Mouse (Mus musculus) midbrain, embryonic 13.5 days (tissue): ENCODE measurements around the gene Anapc4. TPM values are rescaled to one million over a fixed set of nuclear protein-coding genes. Genes with fewer than 3 reads are reported as not detected.

ENCODE experiments used
- ATAC-seq: fragments of 200-750 bp; cut with Nextera tagmentation; 2 replicates; pipeline ENCODE4 v1.8.0; 2017; ENCODE audit warnings: mild to moderate bottlenecking, moderate TSS enrichment, moderate library complexity
- H3K27ac ChIP-seq: fragments of 300-500 bp; sonication (generic); 2 replicates; pipeline ENCODE4 v1.5.1; 2015; ENCODE audit warnings: inconsistent platforms, mild to moderate bottlenecking, moderate library complexity
- H3K27me3 ChIP-seq: fragments of 300-500 bp; sonication (generic); 2 replicates; pipeline ENCODE4 v1.6.1; 2015; ENCODE audit warnings: mild to moderate bottlenecking, inconsistent platforms
- H3K36me3 ChIP-seq: fragments of 300-500 bp; sonication (generic); 2 replicates; pipeline ENCODE4 v1.6.1; 2015; ENCODE audit warnings: mild to moderate bottlenecking, inconsistent platforms
- H3K4me1 ChIP-seq: fragments of 300-500 bp; sonication (generic); replicated peaks from 2 replicates; pipeline ENCODE4 v1.6.1; 2015; ENCODE audit warnings: inconsistent platforms
- H3K4me2 ChIP-seq: fragments of 300-500 bp; sonication (generic); replicated peaks from 2 replicates; pipeline ENCODE4 v1.6.1; 2015; ENCODE audit warnings: moderate library complexity, mild to moderate bottlenecking, inconsistent platforms
- H3K4me3 ChIP-seq: fragments of 300-500 bp; sonication (generic); replicated peaks from 2 replicates; pipeline ENCODE4 v1.5.1; 2015; ENCODE audit warnings: mild to moderate bottlenecking, inconsistent platforms
- H3K9ac ChIP-seq: fragments of 300-500 bp; sonication (generic); replicated peaks from 2 replicates; pipeline ENCODE4 v1.6.1; 2015; ENCODE audit warnings: mild to moderate bottlenecking, inconsistent platforms
- H3K9me3 ChIP-seq: fragments of 300-500 bp; sonication (generic); 2 replicates; pipeline ENCODE4 v1.6.1; 2016; ENCODE audit warnings: mild to moderate bottlenecking, inconsistent platforms
- WGBS: fragments of 180-500 bp; shearing (Covaris S2); methylation state at CpG from one replicate; pipeline ENCODE4 v1.1.7; 2015; 5-methylcytosine and 5-hydroxymethylcytosine counted together
- polyA plus RNA-seq: library from polyadenylated mRNA; unstranded; fragments of >200 nt; fragmentation: Nextera tagmentation; extraction: Ambion mirVana; gene quantifications from 2 replicates; pipeline ENCODE4 v1.2.1, GENCODE M21; 2015

The Anapc4 gene
- polyA plus RNA-seq, 1 experiment from 2014 or later: 116 TPM

DNA sequence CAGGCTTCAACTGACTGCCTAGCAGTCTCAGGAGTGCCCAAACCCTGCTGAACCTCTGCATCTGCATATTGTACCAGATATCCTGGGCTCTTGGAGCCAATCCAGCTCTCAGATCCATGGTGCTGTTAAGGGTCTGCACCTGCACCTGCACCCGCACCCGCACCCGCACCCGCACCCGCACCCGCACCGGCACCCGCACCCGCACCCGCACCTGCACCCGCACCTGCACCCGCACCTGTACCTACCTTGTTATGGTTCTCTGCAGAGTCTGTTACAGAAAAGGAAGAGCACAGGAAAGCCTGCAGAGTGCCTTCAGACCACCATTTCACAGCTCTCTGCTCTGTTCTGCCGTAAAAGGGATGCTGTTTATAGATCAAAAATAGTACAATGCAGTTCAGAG, 38.2 kb downstream of the Anapc4 start:
- no peak overlapping the region for H3K27ac ChIP-seq
- no peak overlapping the region for H3K4me2 ChIP-seq
- H3K4me1 ChIP-seq: no peaks in the 10 kb centered on the region
- H3K9ac ChIP-seq: no peak overlapping the region
- H3K4me3 ChIP-seq: no peak overlapping the region
- H3K27me3 ChIP-seq: no peaks in the 10 kb centered on the region
- no peak for ATAC-seq
- WGBS: 98% methylated on average over 13 of the region's 13 CpGs
- peaks cover 25% of the 10 kb centered on the region for H3K36me3 ChIP-seq
- H3K9me3 ChIP-seq: no peaks in the 10 kb centered on the region

DNA sequence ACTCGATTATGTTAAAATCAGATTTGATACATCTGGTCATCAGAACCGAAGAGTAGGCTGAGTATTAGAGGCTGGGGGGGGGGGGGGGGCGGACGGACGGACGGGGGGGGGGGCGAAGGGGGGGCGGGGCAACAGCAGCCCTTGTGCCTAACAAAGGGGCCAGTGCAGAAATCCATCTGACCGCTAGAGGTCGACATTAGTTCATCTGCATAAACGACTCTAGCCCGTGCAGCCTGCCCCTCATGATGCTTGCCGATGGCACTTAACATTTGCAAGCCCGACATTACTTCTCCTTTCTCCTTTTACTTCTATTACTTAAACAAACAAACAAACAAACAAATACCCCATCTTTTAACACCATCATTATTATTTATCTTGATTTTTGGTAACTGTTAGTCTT, 45.0 kb downstream of the Anapc4 start:
- Histone ChIP-seq H3K27ac (no peak overlapping the region), H3K4me1 (no peaks in the 10 kb centered on the region), H3K4me2 (no peak overlapping the region), H3K9me3 (no peaks in the 10 kb centered on the region), H3K27me3 (no peaks in the 10 kb centered on the region), H3K4me3 (no peak overlapping the region), H3K9ac (no peak overlapping the region), H3K36me3 (no peaks in the 10 kb centered on the region)
- peak; percentile 73 for ATAC-seq
- WGBS: 8% methylated on average over 8 of the region's 14 CpGs

DNA sequence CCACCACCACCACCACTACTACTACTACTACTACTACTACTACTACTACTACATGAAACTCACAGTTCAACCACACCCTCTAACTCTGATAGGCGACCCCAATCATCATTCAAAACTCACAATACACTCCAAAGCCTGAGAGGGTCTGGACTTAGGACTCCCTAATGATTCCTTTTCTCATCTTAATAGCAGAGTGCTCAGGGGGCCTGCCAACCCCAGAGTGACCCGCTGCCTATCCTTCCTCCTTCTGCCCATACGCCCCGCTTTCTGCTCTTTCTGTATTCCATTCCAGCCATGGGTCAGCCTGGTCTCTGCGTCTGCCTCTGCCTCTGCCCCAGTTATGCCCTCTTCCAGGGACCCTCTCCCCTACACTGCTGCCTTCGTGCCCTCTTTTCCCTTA, 46.1 kb downstream of the Anapc4 start:
- Histone ChIP-seq H3K36me3 (no peaks in the 10 kb centered on the region), H3K27ac (no peak overlapping the region), H3K4me2 (no peak overlapping the region), H3K9me3 (no peaks in the 10 kb centered on the region), H3K27me3 (no peaks in the 10 kb centered on the region), H3K9ac (no peak overlapping the region), H3K4me3 (no peak overlapping the region), H3K4me1 (no peaks in the 10 kb centered on the region)
- ATAC-seq: no peak
- 91% methylated on average over 6 of the region's 6 CpGs for WGBS

DNA sequence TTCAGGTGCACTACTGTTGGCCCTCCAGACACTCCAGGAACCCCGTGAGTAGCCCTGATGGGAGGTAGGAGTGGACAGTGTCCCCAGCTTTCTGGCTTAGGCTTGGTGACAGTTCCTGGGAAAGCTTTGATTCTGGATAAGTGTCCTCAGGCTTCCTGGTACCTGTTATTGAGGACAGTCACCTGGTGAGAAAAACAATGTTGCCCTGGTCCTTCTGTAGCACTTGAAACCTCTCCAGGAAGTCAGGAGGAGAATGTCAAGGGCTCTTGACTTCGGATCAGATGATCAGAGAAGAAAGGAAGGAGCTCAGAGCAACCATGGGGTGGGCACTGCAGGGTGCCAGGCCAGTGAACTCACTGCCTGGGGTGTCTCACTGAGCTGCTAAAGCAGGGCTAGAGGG, 48.6 kb downstream of the Anapc4 start:
- no peak for ATAC-seq
- H3K27me3 ChIP-seq: no peaks in the 10 kb centered on the region
- no peaks in the 10 kb centered on the region for H3K36me3 ChIP-seq
- WGBS: 44% methylated on average over 2 of the region's 2 CpGs
- no peak overlapping the region for H3K9ac ChIP-seq
- H3K4me3 ChIP-seq: no peak overlapping the region
- H3K9me3 ChIP-seq: no peaks in the 10 kb centered on the region
- no peaks in the 10 kb centered on the region for H3K4me1 ChIP-seq
- no peak overlapping the region for H3K27ac ChIP-seq
- H3K4me2 ChIP-seq: no peak overlapping the region

DNA sequence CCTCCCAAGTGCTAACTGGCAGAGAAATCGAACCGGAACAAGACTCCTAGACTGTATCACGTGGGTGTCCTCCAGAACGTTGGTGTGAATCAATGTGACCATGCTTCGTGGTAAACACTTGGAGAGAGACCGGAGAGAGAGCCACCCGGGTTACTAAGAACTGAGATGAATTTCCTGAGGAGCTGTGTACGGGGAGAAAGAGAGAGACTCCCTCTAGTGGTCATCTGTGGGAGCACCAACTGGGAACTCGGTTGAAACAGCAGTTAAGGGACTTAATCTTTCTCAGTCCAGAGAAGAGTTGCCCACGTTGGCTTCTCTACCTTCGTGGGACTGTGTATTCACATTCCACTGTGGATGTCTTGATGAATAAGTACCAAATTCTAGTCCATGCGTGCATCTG, 53.3 kb downstream of the Anapc4 start:
- H3K4me1 ChIP-seq: no peaks in the 10 kb centered on the region
- H3K36me3 ChIP-seq: no peaks in the 10 kb centered on the region
- H3K4me2 ChIP-seq: no peak overlapping the region
- no peak for ATAC-seq
- no peak overlapping the region for H3K9ac ChIP-seq
- 54% methylated on average over 12 of the region's 12 CpGs for WGBS
- H3K9me3 ChIP-seq: no peaks in the 10 kb centered on the region
- H3K27me3 ChIP-seq: no peaks in the 10 kb centered on the region
- H3K27ac ChIP-seq: no peak overlapping the region
- no peak overlapping the region for H3K4me3 ChIP-seq

DNA sequence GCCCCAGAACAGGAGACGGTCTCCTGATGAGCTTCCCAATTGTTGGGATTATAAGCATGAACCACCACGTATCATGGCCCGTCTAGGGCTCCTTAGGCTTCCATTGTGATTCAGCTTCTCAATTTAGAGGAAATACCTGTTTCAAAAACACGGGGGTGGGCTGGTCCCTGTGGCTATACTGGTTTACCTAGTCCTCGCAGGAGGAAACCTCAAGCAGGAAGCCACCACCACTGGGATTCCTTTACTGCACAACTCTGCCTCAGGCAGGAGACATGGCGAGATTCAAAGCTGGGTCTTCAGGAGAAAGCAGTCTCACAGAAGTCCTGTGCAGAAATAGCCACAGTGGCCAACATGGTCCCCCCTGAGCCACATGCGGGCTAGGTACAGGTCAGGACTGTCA, 56.1 kb downstream of the Anapc4 start:
- 85% methylated on average over 7 of the region's 7 CpGs for WGBS
- H3K36me3 ChIP-seq: no peaks in the 10 kb centered on the region

DNA sequence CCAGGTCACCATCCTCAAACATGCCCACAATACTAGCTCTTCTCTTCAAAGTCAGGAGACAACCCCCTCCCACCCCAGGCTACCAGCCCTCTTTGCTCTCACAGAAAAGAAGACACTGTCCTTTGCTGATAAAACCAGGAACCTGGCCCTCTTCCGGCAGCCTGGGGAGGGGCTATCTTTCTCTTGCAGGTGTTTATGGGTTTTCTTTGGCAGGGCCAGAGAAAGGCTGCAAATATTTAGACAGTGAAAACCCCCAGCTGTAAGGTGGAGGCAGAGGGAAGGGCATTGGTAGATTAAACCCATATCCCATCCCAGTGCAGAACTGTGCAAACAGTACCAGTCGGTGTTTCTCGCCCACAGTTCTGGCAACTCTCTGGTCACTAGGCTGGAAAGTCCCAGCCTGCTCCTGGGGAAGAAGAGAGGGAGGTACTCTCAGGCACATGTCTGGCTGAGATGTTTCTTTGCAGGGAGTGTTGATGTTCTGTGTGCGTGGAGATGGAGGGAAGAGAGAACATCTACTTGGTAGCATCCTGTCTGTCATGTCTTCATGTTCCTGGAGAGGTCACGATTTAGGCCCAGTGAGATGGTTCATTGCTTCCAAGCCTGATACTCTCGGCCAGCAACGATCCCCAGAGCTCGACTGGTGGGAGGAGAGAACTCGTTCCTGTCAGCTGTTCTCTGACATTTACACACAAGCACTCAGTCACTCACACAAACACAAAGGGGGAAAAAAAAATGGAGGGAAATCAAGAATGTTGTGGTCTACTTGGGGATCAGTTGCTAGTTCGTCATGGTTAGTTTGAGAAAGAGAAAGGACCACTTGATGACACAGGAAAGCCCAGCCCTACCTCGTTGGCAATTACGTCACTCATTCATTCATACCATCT, 58.4 kb downstream of the Anapc4 start:
- H3K36me3 ChIP-seq: no peaks in the 10 kb centered on the region
- no peak overlapping the region for H3K27ac ChIP-seq
- H3K4me3 ChIP-seq: no peak overlapping the region
- H3K4me1 ChIP-seq: no peaks in the 10 kb centered on the region
- ATAC-seq: no peak
- no peak overlapping the region for H3K9ac ChIP-seq
- 77% methylated on average over 12 of the region's 12 CpGs for WGBS
- H3K9me3 ChIP-seq: no peaks in the 10 kb centered on the region
- H3K27me3 ChIP-seq: no peaks in the 10 kb centered on the region
- no peak overlapping the region for H3K4me2 ChIP-seq

More for the DNA sequence above, 56.1 kb downstream of the Anapc4 start:
- Histone ChIP-seq H3K9me3 (no peaks in the 10 kb centered on the region), H3K4me2 (no peak overlapping the region), H3K27ac (no peak overlapping the region), H3K27me3 (no peaks in the 10 kb centered on the region), H3K9ac (no peak overlapping the region), H3K4me1 (no peaks in the 10 kb centered on the region), H3K4me3 (no peak overlapping the region)
- no peak for ATAC-seq

DNA sequence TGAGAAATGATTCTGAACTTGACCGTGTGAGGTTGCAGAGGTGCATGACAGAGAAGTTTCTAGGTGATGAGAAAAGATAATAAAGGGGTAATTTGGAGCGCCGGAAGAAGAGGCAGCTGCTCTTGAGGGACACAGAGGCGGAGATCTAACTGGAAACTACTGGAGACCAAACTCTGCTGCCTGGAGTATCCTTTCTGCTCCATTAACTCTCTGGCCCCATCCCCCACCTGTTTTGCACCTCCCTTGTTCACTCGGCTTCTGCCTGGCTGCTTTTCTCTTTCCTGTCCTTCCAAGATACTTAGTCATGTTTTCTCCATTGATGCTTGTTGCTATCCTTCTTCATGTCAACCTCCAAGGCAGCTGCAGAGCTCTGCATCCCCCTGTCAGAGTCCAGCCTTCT, 60.1 kb downstream of the Anapc4 start:
- no peak for ATAC-seq
- H3K27ac ChIP-seq: no peak overlapping the region
- H3K4me1 ChIP-seq: no peaks in the 10 kb centered on the region
- 80% methylated on average over 5 of the region's 5 CpGs for WGBS
- H3K4me3 ChIP-seq: no peak overlapping the region
- H3K4me2 ChIP-seq: no peak overlapping the region
- H3K9me3 ChIP-seq: no peaks in the 10 kb centered on the region
- no peaks in the 10 kb centered on the region for H3K27me3 ChIP-seq
- H3K36me3 ChIP-seq: no peaks in the 10 kb centered on the region
- H3K9ac ChIP-seq: no peak overlapping the region

DNA sequence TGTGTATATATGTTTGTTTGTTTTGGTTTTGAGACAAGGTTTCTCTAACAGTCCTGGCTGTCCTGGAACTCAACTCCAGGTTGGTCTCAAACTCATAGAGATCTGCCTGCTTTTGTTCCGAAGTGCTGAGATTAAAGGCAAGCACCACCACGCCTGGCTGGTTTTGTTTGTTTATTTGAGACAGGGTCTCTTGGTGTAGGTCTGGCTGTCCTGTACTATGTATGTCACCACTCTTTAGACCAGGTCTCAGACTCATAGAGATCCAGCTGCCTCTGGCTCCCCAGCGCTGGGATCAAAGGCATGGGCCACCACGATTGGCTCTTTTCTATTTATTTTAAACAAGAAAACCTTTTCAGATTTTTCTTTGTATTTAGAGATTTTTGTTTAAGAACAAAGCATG, 70.4 kb downstream of the Anapc4 start:
- no peak overlapping the region for H3K4me3 ChIP-seq
- 46% methylated on average over 4 of the region's 4 CpGs for WGBS
- no peak overlapping the region for H3K4me2 ChIP-seq
- H3K4me1 ChIP-seq: no peaks in the 10 kb centered on the region
- H3K9me3 ChIP-seq: no peaks in the 10 kb centered on the region
- H3K27me3 ChIP-seq: no peaks in the 10 kb centered on the region
- no peak overlapping the region for H3K9ac ChIP-seq
- no peak for ATAC-seq
- H3K27ac ChIP-seq: no peak overlapping the region
- H3K36me3 ChIP-seq: no peaks in the 10 kb centered on the region

DNA sequence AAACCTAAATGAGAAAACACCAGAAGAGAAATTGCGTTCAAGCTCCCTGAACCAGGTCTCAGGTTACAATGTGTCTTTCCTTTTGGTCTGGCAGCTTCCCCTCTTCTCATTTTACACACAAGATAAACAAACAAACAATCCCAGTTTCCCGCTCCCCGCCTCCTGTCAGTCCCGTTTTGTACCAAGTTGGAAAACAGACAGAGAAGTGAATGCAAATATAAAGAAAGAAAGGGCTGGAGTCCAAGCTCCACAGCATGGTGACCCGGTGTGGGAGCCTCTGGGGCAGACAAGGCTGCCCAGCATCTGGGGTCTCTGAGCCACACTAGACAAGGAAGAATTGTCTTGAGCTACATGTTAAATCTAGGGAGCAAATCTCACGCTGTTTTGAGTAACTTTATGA, 70.9 kb downstream of the Anapc4 start:
- Histone ChIP-seq H3K27ac (no peak overlapping the region), H3K4me3 (no peak overlapping the region), H3K9ac (no peak overlapping the region), H3K4me1 (no peaks in the 10 kb centered on the region), H3K27me3 (no peaks in the 10 kb centered on the region), H3K4me2 (no peak overlapping the region), H3K36me3 (no peaks in the 10 kb centered on the region), H3K9me3 (no peaks in the 10 kb centered on the region)
- ATAC-seq: no peak
- 36% methylated on average over 6 of the region's 6 CpGs for WGBS

DNA sequence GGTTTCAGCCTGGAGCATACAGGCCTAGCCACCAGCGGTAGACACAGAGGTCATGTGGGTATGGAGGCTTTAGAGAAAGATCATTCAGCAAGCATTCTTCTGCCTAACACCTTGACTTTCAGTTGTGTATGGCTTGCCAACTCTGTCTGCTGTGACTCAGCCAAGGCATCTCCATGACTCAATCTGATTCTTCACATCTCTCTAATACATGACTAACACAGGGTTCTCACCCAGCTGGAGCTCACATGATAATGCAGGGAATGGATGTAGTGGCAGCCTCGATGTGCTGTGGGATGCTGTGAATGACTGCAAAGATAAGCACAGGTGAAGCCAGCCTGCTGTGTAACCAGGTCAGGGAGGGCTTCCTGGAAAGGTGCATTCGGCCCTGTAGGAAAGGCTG, 74.4 kb downstream of the Anapc4 start:
- Histone ChIP-seq H3K27ac (no peak overlapping the region), H3K4me3 (no peak overlapping the region), H3K4me2 (no peak overlapping the region), H3K36me3 (no peaks in the 10 kb centered on the region), H3K27me3 (no peaks in the 10 kb centered on the region), H3K9ac (no peak overlapping the region), H3K4me1 (no peaks in the 10 kb centered on the region), H3K9me3 (no peaks in the 10 kb centered on the region)
- ATAC-seq: no peak
- WGBS: 79% methylated on average over 3 of the region's 3 CpGs

DNA sequence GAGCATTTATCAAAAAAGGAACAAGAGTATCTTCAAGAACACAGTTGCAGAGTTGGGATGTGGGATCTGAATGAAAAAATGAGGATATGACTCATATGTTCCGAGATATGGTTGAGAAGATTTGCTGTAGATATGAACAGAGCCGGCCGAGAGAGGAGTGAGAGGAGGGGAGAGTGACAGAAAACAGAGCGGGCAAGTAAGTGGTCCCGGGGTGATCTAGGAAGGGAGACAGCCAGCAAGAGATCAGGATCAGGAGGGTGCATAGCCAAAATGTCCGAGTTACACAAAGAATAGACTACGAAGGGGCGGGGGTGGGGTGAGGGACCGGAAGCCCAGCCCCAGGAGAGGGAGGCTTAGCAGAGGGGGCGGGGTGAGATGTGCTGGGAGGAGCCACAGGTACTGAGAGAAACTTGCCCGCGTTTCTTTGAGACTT, 76.4 kb downstream of the Anapc4 start:
- H3K9ac ChIP-seq: 0 out of 2 replicates have a peak overlapping the region, but pooled peaks have one; percentile 4
- WGBS: 43% methylated on average over 12 of the region's 12 CpGs
- peak overlapping the region; percentile 37 for H3K4me2 ChIP-seq
- H3K36me3 ChIP-seq: no peaks in the 10 kb centered on the region
- no peak overlapping the region for H3K27ac ChIP-seq
- no peak overlapping the region for H3K4me3 ChIP-seq
- no peaks in the 10 kb centered on the region for H3K27me3 ChIP-seq
- 0 out of 2 replicates have a peak, but pooled peaks have one; percentile 27 for ATAC-seq
- no peaks in the 10 kb centered on the region for H3K9me3 ChIP-seq
- H3K4me1 ChIP-seq: no peaks in the 10 kb centered on the region
